Mouse (Mus musculus) forebrain, embryonic 13.5 days (tissue): ENCODE results near the gene Atp8a2. TPM values are rescaled to one million over a fixed set of nuclear protein-coding genes. Genes with fewer than 3 reads are reported as not detected.

ENCODE experiments used
- ATAC-seq: fragments of 200-750 bp; cut with Nextera tagmentation; 2 replicates; pipeline ENCODE4 v1.8.0; 2017
- H3K27ac ChIP-seq: fragments of 300-500 bp; sonication (generic); 2 replicates; pipeline ENCODE4 v1.5.1; 2015; ENCODE audit warnings: inconsistent platforms, mild to moderate bottlenecking, moderate library complexity
- H3K27me3 ChIP-seq: fragments of 300-500 bp; sonication (generic); 2 replicates; pipeline ENCODE4 v1.6.1; 2015; ENCODE audit warnings: mild to moderate bottlenecking, inconsistent platforms
- H3K36me3 ChIP-seq: fragments of 300-500 bp; sonication (generic); 2 replicates; pipeline ENCODE4 v1.6.1; 2015; ENCODE audit warnings: mild to moderate bottlenecking, inconsistent platforms; ENCODE audit not compliant: poor library complexity, severe bottlenecking
- H3K4me1 ChIP-seq: fragments of 300-500 bp; sonication (generic); 2 replicates; pipeline ENCODE4 v1.6.1; 2015; ENCODE audit warnings: inconsistent platforms
- H3K4me2 ChIP-seq: fragments of 300-500 bp; sonication (generic); 2 replicates; pipeline ENCODE4 v1.6.1; 2015; ENCODE audit warnings: inconsistent platforms, mild to moderate bottlenecking, moderate library complexity
- H3K4me3 ChIP-seq: fragments of 300-500 bp; sonication (generic); 2 replicates; pipeline ENCODE4 v1.5.1; 2015; ENCODE audit warnings: mild to moderate bottlenecking, inconsistent platforms
- H3K9ac ChIP-seq: fragments of 300-500 bp; sonication (generic); 2 replicates; pipeline ENCODE4 v1.6.1; 2015; ENCODE audit warnings: mild to moderate bottlenecking, inconsistent platforms
- H3K9me3 ChIP-seq: fragments of 300-500 bp; sonication (generic); replicated peaks from 2 replicates; pipeline ENCODE4 v1.6.1; 2016; ENCODE audit warnings: inconsistent platforms
- WGBS: fragments of 180-500 bp; shearing (Covaris S2); methylation state at CpG from one replicate; pipeline ENCODE4 v1.1.7; 2015; 5-methylcytosine and 5-hydroxymethylcytosine counted together
- polyA plus RNA-seq: library from polyadenylated mRNA; unstranded; fragments of >200 nt; fragmentation: Nextera tagmentation; extraction: Ambion mirVana; gene quantifications from 2 replicates; pipeline ENCODE4 v1.2.1, GENCODE M21; 2015

Gene Atp8a2
- polyA plus RNA-seq, 1 experiment from 2014 or later = 16.9 TPM

GRCm38 (mm10) chr14:59633988-59634387 lies 563.0 kb downstream of the Atp8a2 start:
- no peaks in the 10 kb centered on the region for H3K9me3 ChIP-seq
- peaks cover 38% of the 10 kb centered on the region for H3K36me3 ChIP-seq
- no peaks in the 10 kb centered on the region for H3K27me3 ChIP-seq
- no peak overlapping the region for H3K9ac ChIP-seq
- WGBS = 65% methylated on average over 9 of the region's 9 CpGs
- H3K4me3 ChIP-seq = no peak overlapping the region
- no peak overlapping the region for H3K4me2 ChIP-seq
- H3K4me1 ChIP-seq = peaks cover 13% of the 10 kb centered on the region
- no peak for ATAC-seq
- H3K27ac ChIP-seq = no peak overlapping the region

GRCm38 (mm10) chr14:59633295-59633898 lies 563.6 kb downstream of the Atp8a2 start:
- no peak overlapping the region for H3K9ac ChIP-seq
- no peak overlapping the region for H3K4me3 ChIP-seq
- no peak overlapping the region for H3K4me2 ChIP-seq
- no peaks in the 10 kb centered on the region for H3K27me3 ChIP-seq
- H3K27ac ChIP-seq = no peak overlapping the region
- no peak for ATAC-seq
- no peaks in the 10 kb centered on the region for H3K9me3 ChIP-seq
- H3K36me3 ChIP-seq = peaks cover 38% of the 10 kb centered on the region
- peaks cover 16% of the 10 kb centered on the region for H3K4me1 ChIP-seq
- 67% methylated on average over 5 of the region's 5 CpGs for WGBS

- 90% methylated on average over 6 of the region's 6 CpGs for WGBS
- no peaks in the 10 kb centered on the region for H3K27me3 ChIP-seq
- peaks cover 38% of the 10 kb centered on the region for H3K36me3 ChIP-seq
- H3K27ac ChIP-seq = no peak overlapping the region
- no peaks in the 10 kb centered on the region for H3K9me3 ChIP-seq
- H3K4me3 ChIP-seq = no peak overlapping the region
- no peak overlapping the region for H3K4me2 ChIP-seq
- H3K9ac ChIP-seq = no peak overlapping the region
- H3K4me1 ChIP-seq = peaks cover 28% of the 10 kb centered on the region
- ATAC-seq = no peak
Observed at GRCm38 (mm10) chr14:59632067-59632466, 564.9 kb downstream of the Atp8a2 start.

GRCm38 (mm10) chr14:59630096-59630495 lies 566.9 kb downstream of the Atp8a2 start:
- WGBS = 78% methylated on average over 9 of the region's 9 CpGs

GRCm38 (mm10) chr14:59629308-59629707 lies 567.7 kb downstream of the Atp8a2 start:
- Histone ChIP-seq H3K27me3 (no peaks in the 10 kb centered on the region), H3K9me3 (no peaks in the 10 kb centered on the region), H3K36me3 (peaks cover 38% of the 10 kb centered on the region), H3K9ac (0 out of 2 replicates have a peak overlapping the region, but pooled peaks have one; percentile 27), H3K4me3 (peak overlapping the region; percentile 84), H3K4me2 (peak overlapping the region; percentile 77), H3K27ac (no peak overlapping the region), H3K4me1 (peaks cover 49% of the 10 kb centered on the region)
- 73% methylated on average over 15 of the region's 15 CpGs for WGBS
- no peak for ATAC-seq

More at GRCm38 (mm10) chr14:59630096-59630495, 566.9 kb downstream of the Atp8a2 start:
- Histone ChIP-seq H3K9ac (no peak overlapping the region), H3K9me3 (no peaks in the 10 kb centered on the region), H3K27me3 (no peaks in the 10 kb centered on the region), H3K4me1 (peaks cover 41% of the 10 kb centered on the region), H3K4me2 (peak overlapping the region; percentile 77), H3K36me3 (peaks cover 38% of the 10 kb centered on the region), H3K27ac (no peak overlapping the region), H3K4me3 (no peak overlapping the region)
- no peak for ATAC-seq

- H3K27me3 ChIP-seq = peaks cover 7% of the 10 kb centered on the region; the same call in 1 of the 2 replicates
- peaks cover 49% of the 10 kb centered on the region for H3K4me1 ChIP-seq
- ATAC-seq = peak; percentile 61
- H3K9me3 ChIP-seq = no peaks in the 10 kb centered on the region
- H3K4me2 ChIP-seq = peak overlapping the region; percentile 77
- H3K4me3 ChIP-seq = peak overlapping the region; percentile 84
- 4% methylated on average over 7 of the region's 7 CpGs for WGBS
- peaks cover 33% of the 10 kb centered on the region for H3K36me3 ChIP-seq
- H3K9ac ChIP-seq = peak overlapping the region; percentile 93
- H3K27ac ChIP-seq = peak overlapping the region; percentile 92
Observed at GRCm38 (mm10) chr14:59627823-59628222, 569.2 kb downstream of the Atp8a2 start.

- WGBS = 4% methylated on average over 9 of the region's 9 CpGs
- Histone ChIP-seq H3K4me2 (peak overlapping the region; percentile 77), H3K4me3 (peak overlapping the region; percentile 84), H3K9ac (peak overlapping the region; percentile 93), H3K27me3 (peaks cover 7% of the 10 kb centered on the region; the same call in 1 of the 2 replicates), H3K9me3 (no peaks in the 10 kb centered on the region), H3K4me1 (peaks cover 49% of the 10 kb centered on the region), H3K27ac (peak overlapping the region; percentile 92), H3K36me3 (peaks cover 26% of the 10 kb centered on the region)
- ATAC-seq = peak; percentile 36
Observed at GRCm38 (mm10) chr14:59627142-59627680, 569.8 kb downstream of the Atp8a2 start.

- H3K9ac ChIP-seq = peak overlapping the region; percentile 93
- WGBS = 4% methylated on average over 8 of the region's 8 CpGs
- peak overlapping the region; percentile 92 for H3K27ac ChIP-seq
- H3K4me1 ChIP-seq = peaks cover 49% of the 10 kb centered on the region
- H3K4me2 ChIP-seq = peak overlapping the region; percentile 77
- peaks cover 21% of the 10 kb centered on the region for H3K36me3 ChIP-seq
- H3K4me3 ChIP-seq = peak overlapping the region; percentile 84
- no peaks in the 10 kb centered on the region for H3K9me3 ChIP-seq
- no peak for ATAC-seq
- H3K27me3 ChIP-seq = peaks cover 7% of the 10 kb centered on the region; the same call in 1 of the 2 replicates
Observed at GRCm38 (mm10) chr14:59626711-59627110, 570.3 kb downstream of the Atp8a2 start.

- Histone ChIP-seq H3K36me3 (peaks cover 15% of the 10 kb centered on the region), H3K4me3 (peak overlapping the region; percentile 84), H3K9ac (peak overlapping the region; percentile 93), H3K27me3 (peaks cover 7% of the 10 kb centered on the region; the same call in 1 of the 2 replicates), H3K9me3 (no peaks in the 10 kb centered on the region), H3K4me2 (peak overlapping the region; percentile 77), H3K4me1 (peaks cover 49% of the 10 kb centered on the region), H3K27ac (peak overlapping the region; percentile 92)
- ATAC-seq = peak; percentile 65
- WGBS = under 1% methylated on average over 50 of the region's 51 CpGs
Observed at GRCm38 (mm10) chr14:59625806-59626364, 571.1 kb downstream of the Atp8a2 start.

GRCm38 (mm10) chr14:59625158-59625805 lies 571.7 kb downstream of the Atp8a2 start, which contains the start of gene Shisa2:
Gene Shisa2, plus strand, starts transcription at chr14:59625308.
- Histone ChIP-seq H3K9ac (peak within 1 kb of the TSS; percentile 93), H3K4me3 (peak within 1 kb of the TSS; percentile 84), H3K27ac (peak within 1 kb of the TSS; percentile 92), H3K36me3 (peaks cover 9% of the 10 kb centered on the region), H3K27me3 (peaks cover 7% of the 10 kb centered on the region; the same call in 1 of the 2 replicates), H3K9me3 (no peaks in the 10 kb centered on the region), H3K4me1 (peaks cover 48% of the 10 kb centered on the region), H3K4me2 (peak within 1 kb of the TSS; percentile 77)
- peak; percentile 85 for ATAC-seq
- WGBS = under 1% methylated on average over 57 of the region's 65 CpGs

GRCm38 (mm10) chr14:59624326-59624885 lies 572.6 kb downstream of the Atp8a2 start:
- H3K9me3 ChIP-seq = no peaks in the 10 kb centered on the region
- H3K27me3 ChIP-seq = peaks cover 7% of the 10 kb centered on the region; the same call in 1 of the 2 replicates
- peaks cover 39% of the 10 kb centered on the region for H3K4me1 ChIP-seq
- H3K9ac ChIP-seq = no peak overlapping the region
- ATAC-seq = no peak
- H3K4me2 ChIP-seq = peak overlapping the region; percentile 77
- H3K4me3 ChIP-seq = peak overlapping the region; percentile 84; the same call in 1 of the 2 replicates
- H3K27ac ChIP-seq = no peak overlapping the region
- 22% methylated on average over 9 of the region's 9 CpGs for WGBS
- H3K36me3 ChIP-seq = no peaks in the 10 kb centered on the region
